Mouse (Mus musculus) MN1 (cell line): ENCODE results near the gene Syap1.
"Not testable (repeated sequence)": the region's sequence is repeated elsewhere in the genome, so short reads cannot be mapped to it uniquely, and the experiment has no call there.

Experiments
- DNase-seq: peaks from one replicate; pipeline ENCODE4 v3.0.0-alpha.2; 2016; ENCODE audit warnings: low spot score

Syap1 gene

DNA sequence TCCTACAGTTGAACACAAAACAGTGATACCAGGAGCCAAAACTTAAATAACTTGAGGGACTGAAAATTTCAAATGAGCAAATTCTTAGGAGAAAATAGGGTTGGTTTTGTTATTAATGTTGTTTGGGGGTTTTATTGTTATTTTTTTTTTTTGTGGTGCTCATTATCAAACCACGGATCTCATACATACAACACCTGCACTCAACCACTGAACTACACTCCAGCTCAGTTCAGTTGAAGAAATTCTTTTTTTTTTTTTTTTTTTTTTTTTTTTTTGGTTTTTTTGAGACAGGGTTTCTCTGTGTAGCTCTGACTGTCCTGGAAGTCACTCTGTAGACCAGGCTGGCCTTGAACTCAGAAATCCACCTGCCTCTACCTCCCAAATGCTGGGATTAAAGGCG lies 57.9 kb downstream of the Syap1 start:
- not testable (repeated sequence) for DNase-seq

DNA sequence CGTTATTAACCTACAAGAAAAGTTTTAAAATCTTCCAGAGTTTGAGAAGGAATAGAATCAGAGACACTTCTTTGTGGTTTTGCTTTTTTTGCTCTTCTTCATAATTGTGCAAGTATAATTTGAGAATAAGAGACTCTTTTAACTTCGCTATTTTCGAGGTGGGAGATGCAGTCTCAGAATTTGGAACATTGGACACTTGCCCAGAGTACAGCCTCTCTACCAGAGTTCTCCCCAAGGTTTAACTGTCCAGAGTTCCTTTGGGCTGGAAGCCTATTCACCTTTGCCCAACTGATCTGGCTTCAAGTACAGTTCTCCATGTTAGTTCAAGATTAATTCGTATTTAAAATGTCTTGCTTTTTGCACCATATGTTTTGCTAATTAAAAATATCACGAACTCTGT lies 58.5 kb downstream of the Syap1 start:
- no peak for DNase-seq

DNA sequence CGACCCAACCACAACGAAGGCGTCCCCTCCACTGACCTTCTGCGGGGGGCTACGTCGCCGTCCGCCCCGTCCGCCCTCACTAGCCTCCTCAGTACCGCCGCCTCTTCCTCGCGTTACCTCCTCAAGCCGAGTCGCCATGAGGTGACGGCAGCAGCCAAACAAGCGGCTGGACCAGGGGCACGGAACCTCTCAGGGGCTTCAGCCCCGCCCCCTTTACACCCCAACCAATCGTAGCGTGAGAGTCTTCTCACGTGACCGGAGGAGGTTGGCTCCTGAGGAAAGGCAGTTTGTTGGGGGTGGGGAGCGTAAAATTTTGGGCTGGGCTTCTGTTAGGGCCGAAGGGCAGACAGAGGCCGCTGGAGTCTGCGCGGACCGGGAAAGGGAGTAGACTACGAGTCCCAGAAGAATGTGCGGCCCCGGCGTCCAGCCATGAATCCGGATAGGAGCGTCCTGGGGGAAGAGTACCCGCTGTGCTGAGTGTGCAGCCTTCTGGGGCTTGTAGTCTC lies 59.0 kb downstream of the Syap1 start, which contains the start of gene Txlng:
Gene Txlng, minus strand, starts transcription at position 252 of the 506 bp plus-strand sequence.
- DNase-seq: peak; percentile 96

DNA sequence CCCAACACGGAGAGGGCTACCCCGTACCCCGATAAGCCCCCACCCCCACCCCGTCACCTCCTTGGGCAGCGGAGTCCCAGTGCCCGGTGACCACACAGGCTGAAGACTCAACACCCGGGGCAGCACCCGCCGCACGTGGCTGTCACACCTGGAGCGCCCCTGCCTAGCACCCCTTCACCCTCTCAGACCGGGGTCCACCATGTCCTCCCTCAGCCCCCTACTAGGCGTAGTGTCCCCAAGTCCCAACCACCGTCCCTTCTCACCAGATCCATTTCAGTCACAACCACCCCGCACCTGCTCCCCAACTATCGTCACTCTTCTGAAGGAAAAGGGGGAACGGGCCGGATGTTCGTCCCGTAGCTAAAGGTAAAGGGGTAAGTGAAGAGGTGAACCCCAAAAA lies 59.5 kb downstream of the Syap1 start:
- DNase-seq: no peak

DNA sequence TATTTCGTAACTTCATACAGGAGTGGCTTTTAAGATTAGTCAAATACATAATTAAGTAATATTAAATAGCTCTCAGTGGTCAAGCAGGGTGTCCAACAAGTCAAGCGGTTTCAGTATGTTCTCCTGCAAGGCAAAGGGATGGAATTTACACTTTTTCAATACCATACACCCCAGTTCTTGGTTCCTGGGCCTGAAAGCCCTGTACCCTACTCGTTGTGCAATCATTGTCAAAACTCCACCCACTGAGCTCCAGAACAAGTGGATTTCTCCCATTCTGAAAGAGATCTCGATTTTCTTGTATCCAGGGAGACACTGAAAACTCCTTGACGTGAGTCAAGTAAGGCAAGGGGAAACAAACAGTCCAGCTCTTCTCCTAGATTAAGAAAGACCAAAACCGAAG lies 60.2 kb downstream of the Syap1 start:
- DNase-seq: peak; percentile 6
